Mouse (Mus musculus) limb, embryonic 15.5 days (tissue): ENCODE measurements at regions not wholly inside any gene's neighbourhood (a gene's known extent, or its start where the extent isn't known, plus 50 kb on each side); places are given as distances from the start of the nearest gene placed in this dataset.
"Not testable (repeated sequence)": the region's sequence is repeated elsewhere in the genome, so short reads cannot be mapped to it uniquely, and the experiment has no call there.

Experiments used
- ATAC-seq: fragments of 200-750 bp; cut with Nextera tagmentation; 2 replicates; pipeline ENCODE4 v1.8.0; 2017; ENCODE audit warnings: low read depth, moderate TSS enrichment; ENCODE audit not compliant: insufficient number of reproducible peaks, low FRiP score, low TSS enrichment
- H3K27ac ChIP-seq: fragments of 300-500 bp; sonication (generic); 2 replicates; pipeline ENCODE4 v1.5.1; 2015; ENCODE audit warnings: moderate library complexity, mild to moderate bottlenecking, inconsistent platforms
- H3K27me3 ChIP-seq: fragments of 300-500 bp; sonication (generic); 2 replicates; pipeline ENCODE4 v1.6.1; 2015; ENCODE audit warnings: inconsistent platforms
- H3K36me3 ChIP-seq: fragments of 300-500 bp; sonication (generic); 2 replicates; pipeline ENCODE4 v1.6.1; 2015; ENCODE audit warnings: inconsistent platforms
- H3K4me1 ChIP-seq: fragments of 300-500 bp; sonication (generic); 2 replicates; pipeline ENCODE4 v1.6.1; 2015; ENCODE audit warnings: inconsistent platforms
- H3K4me2 ChIP-seq: fragments of 300-500 bp; sonication (generic); 2 replicates; pipeline ENCODE4 v1.6.1; 2015; ENCODE audit warnings: mild to moderate bottlenecking, inconsistent platforms
- H3K4me3 ChIP-seq: fragments of 300-500 bp; sonication (generic); 2 replicates; pipeline ENCODE4 v1.5.1; 2015; ENCODE audit warnings: mild to moderate bottlenecking, inconsistent platforms
- H3K9ac ChIP-seq: fragments of 300-500 bp; sonication (generic); 2 replicates; pipeline ENCODE4 v1.6.1; 2015; ENCODE audit warnings: inconsistent platforms
- H3K9me3 ChIP-seq: fragments of 300-500 bp; sonication (generic); 2 replicates; pipeline ENCODE4 v1.6.1; 2016; ENCODE audit warnings: inconsistent platforms
- WGBS: fragments of 180-500 bp; shearing (Covaris S2); methylation state at CpG from one replicate; pipeline ENCODE4 v1.1.7; 2015; 5-methylcytosine and 5-hydroxymethylcytosine counted together

DNA sequence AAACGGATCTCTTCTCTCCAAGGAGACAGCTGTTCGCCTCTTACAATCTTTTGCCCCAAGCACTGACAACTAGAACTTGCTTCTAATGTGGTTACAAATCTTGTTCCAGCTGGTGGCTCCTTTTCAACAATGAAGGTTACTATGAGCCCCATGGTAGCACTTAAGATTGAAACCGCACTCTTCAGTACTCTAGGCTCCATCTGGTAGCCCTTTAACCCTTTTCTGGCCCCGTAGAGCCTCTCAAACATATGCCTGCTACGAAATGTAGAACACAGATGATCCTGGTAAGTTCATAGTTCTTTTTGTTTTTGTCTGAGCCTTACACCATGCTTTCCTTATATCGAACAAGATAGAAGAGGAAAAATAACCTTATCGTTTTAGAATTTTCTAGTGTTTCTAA lies 558.2 kb downstream of the Isl1 start:
- no peaks in the 10 kb centered on the region for H3K4me1 ChIP-seq
- H3K4me3 ChIP-seq, result no peak overlapping the region
- no peak overlapping the region for H3K4me2 ChIP-seq
- H3K27me3 ChIP-seq, result no peaks in the 10 kb centered on the region
- no peak for ATAC-seq
- no peaks in the 10 kb centered on the region for H3K9me3 ChIP-seq
- 48% methylated on average over 7 of the region's 7 CpGs for WGBS
- H3K36me3 ChIP-seq, result no peaks in the 10 kb centered on the region
- no peak overlapping the region for H3K27ac ChIP-seq
- no peak overlapping the region for H3K9ac ChIP-seq

DNA sequence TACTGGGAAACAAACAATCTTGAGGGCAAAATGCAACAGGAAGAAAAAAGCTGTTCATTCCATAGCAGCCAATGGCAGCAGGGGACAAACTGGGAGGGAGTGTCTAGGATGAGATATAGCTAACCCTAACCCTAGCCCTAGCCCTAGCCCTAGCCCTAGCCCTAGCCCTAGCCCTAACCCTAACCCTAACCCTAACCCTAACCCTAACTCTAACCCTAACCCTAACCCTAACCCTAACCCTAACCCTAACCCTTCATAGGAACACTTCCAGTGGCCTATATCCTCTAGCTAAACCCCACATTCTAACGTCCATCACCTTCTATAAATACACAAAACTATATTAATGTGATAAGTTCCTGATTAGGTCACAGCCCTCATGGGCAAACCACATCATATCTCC lies 567.4 kb downstream of the Isl1 start:
- not testable (repeated sequence) for H3K9ac ChIP-seq, H3K4me1 ChIP-seq, H3K4me3 ChIP-seq, ATAC-seq, H3K27ac ChIP-seq, H3K4me2 ChIP-seq, H3K36me3 ChIP-seq, H3K9me3 ChIP-seq, H3K27me3 ChIP-seq
- 73% methylated on average over 1 of the region's 1 CpGs for WGBS

DNA sequence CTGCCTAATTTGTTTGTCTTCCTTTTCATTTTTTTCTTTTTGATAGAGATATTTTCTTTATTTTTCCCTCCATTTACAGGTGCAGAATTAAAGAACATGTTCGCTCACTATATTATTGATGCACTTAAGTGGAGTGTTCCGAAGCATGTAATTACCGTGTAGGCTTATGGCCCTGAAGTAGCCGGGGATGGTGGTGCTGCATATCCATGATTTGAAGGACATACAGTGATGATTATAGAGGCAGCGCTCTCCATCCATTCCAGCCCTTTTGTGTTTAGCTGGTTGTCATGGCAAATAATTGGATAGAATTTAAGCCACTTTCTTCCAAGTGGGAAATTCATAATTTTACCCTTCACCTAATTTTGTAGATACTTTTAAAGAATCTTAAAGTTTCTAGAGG lies 581.5 kb downstream of the Isl1 start:
- no peaks in the 10 kb centered on the region for H3K27me3 ChIP-seq
- no peaks in the 10 kb centered on the region for H3K36me3 ChIP-seq
- no peak for ATAC-seq
- no peaks in the 10 kb centered on the region for H3K4me1 ChIP-seq
- no peak overlapping the region for H3K4me3 ChIP-seq
- no peak overlapping the region for H3K4me2 ChIP-seq
- H3K9ac ChIP-seq, result no peak overlapping the region
- WGBS, result 83% methylated on average over 5 of the region's 5 CpGs
- no peak overlapping the region for H3K27ac ChIP-seq
- no peaks in the 10 kb centered on the region for H3K9me3 ChIP-seq

DNA sequence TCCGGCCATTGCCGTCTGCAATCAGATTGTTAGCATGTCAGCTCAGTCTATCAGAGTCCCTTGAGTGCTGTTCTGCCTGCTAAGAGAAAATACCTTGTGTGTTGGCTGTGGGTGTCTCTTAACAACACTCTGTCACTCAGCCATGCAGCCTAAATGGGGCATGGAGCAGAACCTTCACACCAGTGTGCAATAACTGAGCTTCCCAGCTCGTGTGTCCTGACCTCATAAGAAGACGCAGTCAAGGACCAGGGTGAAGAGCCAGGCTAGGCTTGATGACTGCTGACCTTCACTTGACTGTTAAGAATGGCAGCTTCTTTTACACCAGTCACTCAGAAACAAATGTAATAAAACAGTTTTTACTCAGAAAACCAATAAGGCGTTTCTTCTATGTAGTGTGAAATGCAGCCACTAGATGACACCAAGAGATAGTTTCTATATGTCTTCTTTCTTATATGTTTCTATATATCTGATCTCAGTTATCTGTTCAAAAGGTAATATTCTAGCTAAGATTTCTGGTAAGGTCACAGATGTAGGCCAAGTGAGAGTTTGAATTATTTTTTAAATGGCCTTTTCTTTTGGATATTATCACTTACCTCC lies 584.0 kb downstream of the Isl1 start:
- Histone ChIP-seq H3K4me3 (no peak overlapping the region), H3K36me3 (no peaks in the 10 kb centered on the region), H3K9me3 (no peaks in the 10 kb centered on the region), H3K4me2 (no peak overlapping the region), H3K27me3 (no peaks in the 10 kb centered on the region), H3K9ac (no peak overlapping the region), H3K4me1 (no peaks in the 10 kb centered on the region), H3K27ac (no peak overlapping the region)
- ATAC-seq, result no peak
- 51% methylated on average over 5 of the region's 5 CpGs for WGBS

DNA sequence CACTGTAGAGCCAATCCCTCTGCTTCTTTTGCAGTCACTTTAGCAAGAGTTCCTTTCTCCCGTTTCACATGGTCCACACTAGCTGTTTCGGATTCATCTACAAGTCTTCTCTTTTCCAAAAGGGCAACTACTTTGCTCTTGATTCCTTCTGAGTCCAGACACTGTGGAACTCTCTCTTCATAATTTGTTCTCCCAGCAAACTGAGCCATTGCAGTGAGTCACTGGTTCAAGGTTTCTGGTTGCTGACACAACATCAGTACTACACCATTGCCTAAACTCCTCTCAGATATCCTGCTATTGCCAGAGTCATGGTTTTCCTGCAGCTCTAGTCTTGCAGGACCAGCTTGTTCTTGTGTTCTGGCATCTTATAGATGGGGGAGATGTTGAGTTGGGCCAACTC lies 590.2 kb downstream of the Isl1 start:
- no peaks in the 10 kb centered on the region for H3K4me1 ChIP-seq
- H3K27me3 ChIP-seq, result no peaks in the 10 kb centered on the region
- no peak overlapping the region for H3K9ac ChIP-seq
- H3K4me3 ChIP-seq, result no peak overlapping the region
- H3K36me3 ChIP-seq, result no peaks in the 10 kb centered on the region
- 82% methylated on average over 2 of the region's 2 CpGs for WGBS
- ATAC-seq, result no peak
- H3K27ac ChIP-seq, result no peak overlapping the region
- H3K4me2 ChIP-seq, result no peak overlapping the region
- no peaks in the 10 kb centered on the region for H3K9me3 ChIP-seq

DNA sequence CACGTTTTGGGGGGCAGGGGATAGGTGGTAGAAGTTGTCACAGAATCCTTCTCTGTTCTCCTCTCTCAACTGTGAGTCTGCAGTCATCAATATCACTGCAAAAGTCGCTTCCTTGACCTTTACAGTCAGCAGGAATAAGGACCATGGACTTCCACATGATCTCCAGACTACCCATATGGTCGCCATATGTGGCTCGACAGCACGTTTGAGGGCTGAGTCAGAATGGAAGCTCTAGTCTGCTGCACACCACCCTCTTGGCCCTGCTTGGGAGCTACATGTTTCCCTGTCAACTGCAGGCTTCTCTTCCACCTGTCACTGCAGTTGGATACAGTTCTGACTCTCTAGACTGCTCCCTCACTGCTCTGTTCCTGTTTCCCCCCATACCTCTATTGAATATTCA lies 590.6 kb downstream of the Isl1 start:
- WGBS, result 29% methylated on average over 5 of the region's 5 CpGs
- Histone ChIP-seq H3K9me3 (no peaks in the 10 kb centered on the region), H3K4me2 (no peak overlapping the region), H3K4me3 (no peak overlapping the region), H3K4me1 (no peaks in the 10 kb centered on the region), H3K27me3 (no peaks in the 10 kb centered on the region), H3K9ac (no peak overlapping the region), H3K27ac (no peak overlapping the region), H3K36me3 (no peaks in the 10 kb centered on the region)
- ATAC-seq, result no peak

DNA sequence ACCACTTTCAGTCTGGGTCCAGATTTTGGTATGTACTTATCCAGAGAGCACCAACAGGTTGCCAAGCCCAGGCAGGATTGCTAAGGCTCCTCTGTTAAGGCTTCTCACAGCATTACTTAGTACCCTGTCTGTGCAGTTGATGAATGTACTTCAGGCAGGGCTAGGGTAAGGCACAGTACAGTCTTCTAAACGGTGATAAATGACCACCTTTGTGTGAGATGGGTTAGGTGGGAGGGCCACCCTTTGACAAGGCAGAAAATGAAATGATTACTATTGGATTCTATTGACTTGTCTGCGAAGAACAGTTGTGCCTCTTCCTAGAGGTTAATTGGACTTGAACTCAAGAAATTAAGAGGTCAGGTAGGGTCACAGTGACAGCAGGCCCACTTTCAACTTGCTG lies 594.4 kb upstream of the Itga1 start:
- no peaks in the 10 kb centered on the region for H3K4me1 ChIP-seq
- H3K4me3 ChIP-seq, result no peak overlapping the region
- H3K9me3 ChIP-seq, result no peaks in the 10 kb centered on the region
- no peaks in the 10 kb centered on the region for H3K36me3 ChIP-seq
- no peaks in the 10 kb centered on the region for H3K27me3 ChIP-seq
- no peak for ATAC-seq
- H3K4me2 ChIP-seq, result no peak overlapping the region
- 12% methylated on average over 2 of the region's 2 CpGs for WGBS
- no peak overlapping the region for H3K9ac ChIP-seq
- no peak overlapping the region for H3K27ac ChIP-seq

DNA sequence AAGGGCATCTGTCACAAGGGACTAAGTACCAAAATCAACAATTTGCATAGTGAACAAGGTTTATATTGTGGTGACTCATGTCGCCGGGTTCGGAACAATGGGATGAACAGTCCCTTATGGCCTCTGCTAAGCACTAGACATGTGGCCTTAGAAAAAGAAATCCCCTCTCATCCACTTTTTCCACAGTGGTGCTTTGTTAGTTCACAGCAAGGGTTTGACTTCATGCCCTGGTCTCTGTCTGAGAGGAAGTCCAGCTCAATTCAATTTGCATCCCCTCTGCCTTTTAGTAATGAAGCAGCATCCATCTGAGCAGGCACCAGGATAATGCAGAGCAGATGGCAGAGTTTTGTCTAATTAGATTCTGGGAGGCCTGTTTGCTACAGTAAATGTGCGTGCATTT lies 585.7 kb upstream of the Itga1 start:
- Histone ChIP-seq H3K27ac (no peak overlapping the region), H3K9me3 (no peaks in the 10 kb centered on the region), H3K4me3 (no peak overlapping the region), H3K9ac (no peak overlapping the region), H3K27me3 (no peaks in the 10 kb centered on the region), H3K36me3 (no peaks in the 10 kb centered on the region), H3K4me2 (no peak overlapping the region), H3K4me1 (no peaks in the 10 kb centered on the region)
- no peak for ATAC-seq
- WGBS, result 38% methylated on average over 4 of the region's 4 CpGs

DNA sequence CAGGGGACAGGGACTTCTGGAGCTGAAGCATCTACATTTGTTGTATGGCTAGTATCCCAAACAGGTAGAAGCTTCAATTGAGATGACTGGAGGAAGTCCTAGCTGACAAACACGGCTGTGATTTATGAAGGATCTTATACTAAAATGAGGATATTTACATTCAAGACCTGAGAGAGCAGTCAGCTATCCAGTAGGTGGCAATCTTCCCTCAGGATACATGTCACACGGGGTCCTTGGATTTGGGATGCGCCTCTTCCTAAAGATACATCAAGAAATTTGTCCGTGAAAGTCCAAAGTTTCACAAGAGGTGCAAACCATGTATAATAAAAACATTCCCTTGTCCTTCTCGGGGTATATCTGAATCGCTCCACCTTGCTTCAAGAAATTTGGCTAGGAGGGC lies 577.8 kb upstream of the Itga1 start:
- Histone ChIP-seq H3K27me3 (no peaks in the 10 kb centered on the region), H3K4me3 (no peak overlapping the region), H3K9ac (no peak overlapping the region), H3K4me1 (no peaks in the 10 kb centered on the region), H3K9me3 (no peaks in the 10 kb centered on the region), H3K36me3 (no peaks in the 10 kb centered on the region), H3K4me2 (no peak overlapping the region), H3K27ac (no peak overlapping the region)
- no peak for ATAC-seq
- 40% methylated on average over 6 of the region's 6 CpGs for WGBS

DNA sequence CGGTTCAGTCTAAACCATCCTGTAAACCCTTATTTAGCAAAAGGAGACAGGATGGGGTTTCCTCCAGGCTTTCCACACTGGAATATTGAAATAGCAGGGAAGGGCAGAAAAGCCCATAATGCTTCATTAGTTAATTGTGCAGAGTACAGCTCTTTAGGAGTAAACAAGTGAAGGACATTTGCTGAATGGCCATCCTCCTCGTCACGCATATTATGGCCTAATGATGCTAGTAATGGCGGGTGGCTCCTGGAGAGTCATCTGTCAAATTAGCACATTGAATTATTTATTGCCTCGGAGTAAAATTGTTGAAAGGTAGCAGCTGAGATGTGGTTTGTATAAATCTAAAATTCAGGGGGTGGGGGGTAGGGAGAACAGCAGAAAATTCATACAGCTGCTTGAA lies 575.1 kb upstream of the Itga1 start:
- WGBS, result 43% methylated on average over 5 of the region's 5 CpGs
- Histone ChIP-seq H3K4me2 (no peak overlapping the region), H3K9ac (no peak overlapping the region), H3K4me1 (no peaks in the 10 kb centered on the region), H3K9me3 (no peaks in the 10 kb centered on the region), H3K4me3 (no peak overlapping the region), H3K27ac (no peak overlapping the region), H3K27me3 (no peaks in the 10 kb centered on the region), H3K36me3 (no peaks in the 10 kb centered on the region)
- no peak for ATAC-seq

DNA sequence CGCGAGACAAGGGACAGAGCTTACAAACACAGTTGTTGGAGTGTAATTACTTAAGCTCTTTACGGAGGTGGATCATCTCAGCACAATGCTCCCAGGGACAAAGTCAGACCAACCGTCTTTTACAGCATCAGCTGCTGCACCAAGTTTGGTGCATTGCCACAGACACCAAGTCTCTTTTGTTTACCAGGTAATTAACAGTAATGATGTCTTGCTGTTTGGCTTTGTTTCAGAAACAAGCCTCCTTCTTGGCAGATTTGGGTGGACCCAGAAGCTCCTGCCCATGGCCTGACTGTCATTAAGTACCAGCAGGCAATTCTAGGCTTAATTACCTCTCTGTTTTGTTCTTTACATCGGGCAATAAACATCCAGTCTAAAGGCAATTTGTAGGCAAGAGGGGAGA lies 572.0 kb upstream of the Itga1 start:
- no peaks in the 10 kb centered on the region for H3K27me3 ChIP-seq
- no peaks in the 10 kb centered on the region for H3K36me3 ChIP-seq
- 7% methylated on average over 5 of the region's 5 CpGs for WGBS
- no peaks in the 10 kb centered on the region for H3K9me3 ChIP-seq
- H3K4me1 ChIP-seq, result no peaks in the 10 kb centered on the region
- no peak overlapping the region for H3K4me3 ChIP-seq
- H3K4me2 ChIP-seq, result no peak overlapping the region
- H3K27ac ChIP-seq, result no peak overlapping the region
- no peak overlapping the region for H3K9ac ChIP-seq
- no peak for ATAC-seq

DNA sequence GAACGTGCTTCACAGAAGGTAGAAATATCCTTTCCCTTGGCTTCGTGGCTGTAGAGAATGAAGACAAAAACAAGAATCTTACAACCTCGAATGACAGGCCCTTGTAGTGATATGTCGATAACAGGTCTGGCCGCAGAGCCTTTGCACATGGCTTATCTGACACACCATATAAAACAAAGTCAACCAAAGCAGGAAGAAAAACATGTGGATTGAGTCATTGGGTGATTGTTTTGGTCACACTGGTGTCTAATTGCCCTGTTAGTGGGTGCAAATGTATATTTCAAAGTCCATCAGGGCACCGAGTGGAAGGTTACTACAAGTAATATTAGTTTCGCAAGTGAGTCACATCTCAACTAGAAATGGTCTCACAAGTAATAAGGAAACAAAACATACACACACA lies 569.9 kb upstream of the Itga1 start:
- no peak for ATAC-seq

DNA sequence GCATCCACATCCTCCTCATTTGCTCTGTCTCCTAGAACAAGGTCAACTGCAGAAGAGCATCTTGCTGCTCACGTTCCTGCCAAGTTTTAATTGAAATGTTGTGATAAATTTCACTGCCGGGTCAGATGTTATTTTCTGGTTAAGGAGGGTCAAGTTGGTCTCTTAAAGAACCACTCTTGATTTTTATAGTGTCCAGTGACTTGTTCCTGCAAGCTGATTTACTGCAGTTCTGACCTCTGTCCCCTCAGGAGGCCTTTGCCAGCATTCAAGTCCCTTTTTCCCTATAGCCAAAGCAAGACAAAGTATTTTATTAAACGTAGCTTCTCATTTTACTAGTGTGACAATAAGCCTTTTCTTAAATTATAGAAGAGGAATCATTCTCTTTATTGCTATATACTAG lies 567.8 kb upstream of the Itga1 start:
- Histone ChIP-seq H3K4me3 (no peak overlapping the region), H3K27me3 (no peaks in the 10 kb centered on the region), H3K27ac (no peak overlapping the region), H3K4me1 (no peaks in the 10 kb centered on the region), H3K9me3 (no peaks in the 10 kb centered on the region), H3K4me2 (no peak overlapping the region), H3K36me3 (no peaks in the 10 kb centered on the region), H3K9ac (no peak overlapping the region)
- no peak for ATAC-seq
- WGBS, result 19% methylated on average over 3 of the region's 3 CpGs

More for the DNA sequence above, 569.9 kb upstream of the Itga1 start:
- WGBS, result 67% methylated on average over 7 of the region's 7 CpGs
- Histone ChIP-seq H3K27me3 (no peaks in the 10 kb centered on the region), H3K4me2 (no peak overlapping the region), H3K9me3 (no peaks in the 10 kb centered on the region), H3K27ac (no peak overlapping the region), H3K4me1 (no peaks in the 10 kb centered on the region), H3K36me3 (no peaks in the 10 kb centered on the region), H3K4me3 (no peak overlapping the region), H3K9ac (no peak overlapping the region)
